Mouse (Mus musculus) embryonic facial prominence, embryonic 15.5 days (tissue): ENCODE measurements around the gene Gm20388. TPM values are rescaled to one million over a fixed set of nuclear protein-coding genes. Genes with fewer than 3 reads are reported as not detected.

Experiments used
- ATAC-seq: fragments of 200-750 bp; cut with Nextera tagmentation; 2 replicates; pipeline ENCODE4 v1.8.0; 2017; ENCODE audit warnings: low read depth, moderate TSS enrichment; ENCODE audit not compliant: insufficient number of reproducible peaks, low FRiP score, low TSS enrichment
- H3K27ac ChIP-seq: fragments of 300-500 bp; sonication (generic); replicated peaks from 2 replicates; pipeline ENCODE4 v1.5.1; 2015; ENCODE audit warnings: mild to moderate bottlenecking, inconsistent platforms
- H3K27me3 ChIP-seq: fragments of 300-500 bp; sonication (generic); 2 replicates; pipeline ENCODE4 v1.6.1; 2015; ENCODE audit warnings: inconsistent platforms
- H3K36me3 ChIP-seq: fragments of 300-500 bp; sonication (generic); 2 replicates; pipeline ENCODE4 v1.6.1; 2015; ENCODE audit warnings: mild to moderate bottlenecking, inconsistent platforms
- H3K4me1 ChIP-seq: fragments of 300-500 bp; sonication (generic); 2 replicates; pipeline ENCODE4 v1.6.1; 2015; ENCODE audit warnings: inconsistent platforms
- H3K4me2 ChIP-seq: fragments of 300-500 bp; sonication (generic); replicated peaks from 2 replicates; pipeline ENCODE4 v1.6.1; 2015; ENCODE audit warnings: mild to moderate bottlenecking, inconsistent platforms
- H3K4me3 ChIP-seq: fragments of 300-500 bp; sonication (generic); replicated peaks from 2 replicates; pipeline ENCODE4 v1.5.1; 2015; ENCODE audit warnings: mild to moderate bottlenecking, inconsistent platforms
- H3K9ac ChIP-seq: fragments of 300-500 bp; sonication (generic); 2 replicates; pipeline ENCODE4 v1.6.1; 2015; ENCODE audit warnings: inconsistent platforms
- H3K9me3 ChIP-seq: fragments of 300-500 bp; sonication (generic); replicated peaks from 2 replicates; pipeline ENCODE4 v1.6.1; 2016; ENCODE audit warnings: inconsistent platforms
- WGBS: fragments of 180-500 bp; shearing (Covaris S2); methylation state at CpG from one replicate; pipeline ENCODE4 v1.1.7; 2015; 5-methylcytosine and 5-hydroxymethylcytosine counted together
- polyA plus RNA-seq: library from polyadenylated mRNA; unstranded; fragments of >200 nt; fragmentation: Nextera tagmentation; extraction: Ambion mirVana; gene quantifications from 2 replicates; pipeline ENCODE4 v1.2.1, GENCODE M21; 2015

Gene Gm20388
- polyA plus RNA-seq, 1 experiment from 2014 or later: 8.0 TPM

DNA sequence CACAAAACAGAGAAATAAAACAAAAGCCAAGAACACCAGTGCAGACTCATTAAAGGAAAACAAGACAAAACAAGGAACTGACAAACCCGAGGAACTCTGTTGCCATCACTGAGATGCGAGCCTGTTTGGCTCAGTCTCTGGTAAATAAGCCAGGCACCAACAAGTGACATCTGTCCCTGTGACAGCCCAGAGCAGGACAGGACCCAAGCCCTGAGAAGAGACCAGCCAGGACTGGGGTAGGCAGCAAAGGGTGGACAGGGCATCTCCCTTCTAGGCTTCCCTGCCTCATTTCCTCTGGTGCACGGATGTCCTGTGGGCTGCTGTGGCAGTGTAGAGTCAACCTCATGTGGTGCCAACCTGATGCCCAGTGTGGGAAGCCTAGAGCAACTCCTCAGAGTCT lies 2752.5 kb downstream of the Gm20388 start:
- ATAC-seq: no peak
- Histone ChIP-seq H3K36me3 (no peaks in the 10 kb centered on the region), H3K4me1 (peaks cover 90% of the 10 kb centered on the region), H3K27ac (0 out of 2 replicates have a peak overlapping the region, but pooled peaks have one; percentile 12), H3K27me3 (no peaks in the 10 kb centered on the region), H3K4me2 (no peak overlapping the region), H3K9me3 (no peaks in the 10 kb centered on the region), H3K4me3 (no peak overlapping the region), H3K9ac (no peak overlapping the region)
- 54% methylated on average over 3 of the region's 3 CpGs for WGBS

DNA sequence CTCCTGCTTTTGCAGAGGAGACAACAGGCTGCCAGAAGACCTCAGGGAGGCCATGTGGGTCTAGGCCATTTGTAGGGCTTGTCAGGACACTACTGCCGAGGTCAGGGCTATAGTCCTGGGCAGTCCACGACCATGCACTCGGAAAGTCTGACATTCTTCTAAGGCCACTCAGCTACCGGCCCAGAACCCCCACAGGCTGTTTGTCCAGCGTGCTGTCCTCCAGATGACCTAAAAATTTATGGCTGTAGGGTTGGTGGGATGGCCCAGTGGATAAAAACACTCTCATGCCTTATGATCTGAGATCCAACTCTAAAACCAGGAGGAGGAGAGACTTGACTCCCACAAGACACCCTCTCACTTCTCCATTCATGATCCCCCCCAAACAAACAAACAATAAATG lies 2753.0 kb downstream of the Gm20388 start:
- ATAC-seq: no peak
- Histone ChIP-seq H3K4me3 (no peak overlapping the region), H3K36me3 (no peaks in the 10 kb centered on the region), H3K9ac (no peak overlapping the region), H3K27me3 (no peaks in the 10 kb centered on the region), H3K27ac (no peak overlapping the region), H3K9me3 (no peaks in the 10 kb centered on the region), H3K4me1 (peaks cover 84% of the 10 kb centered on the region), H3K4me2 (no peak overlapping the region)
- WGBS: 69% methylated on average over 5 of the region's 5 CpGs

DNA sequence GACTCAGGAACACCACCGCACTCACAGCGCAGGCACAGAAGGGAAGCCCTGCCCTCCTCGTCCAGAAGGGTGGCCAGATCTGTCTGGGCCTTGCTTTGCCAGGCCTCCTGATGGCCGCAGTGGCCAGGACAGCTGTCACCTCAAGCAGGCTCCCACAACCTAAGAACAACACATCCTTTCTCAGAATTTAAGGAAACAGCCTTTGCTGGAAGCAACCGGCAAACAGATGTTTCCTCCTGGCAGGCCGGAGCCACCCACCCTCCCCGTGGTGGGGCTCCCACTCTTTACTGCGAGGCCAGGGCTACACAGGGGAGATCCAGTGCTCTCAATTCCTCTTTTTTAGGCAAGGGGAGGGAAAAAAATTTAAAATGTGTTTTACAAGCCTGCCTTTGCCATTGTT lies 2754.6 kb downstream of the Gm20388 start:
- no peaks in the 10 kb centered on the region for H3K36me3 ChIP-seq
- 21% methylated on average over 8 of the region's 8 CpGs for WGBS
- H3K27ac ChIP-seq: peak overlapping the region; percentile 79
- H3K4me1 ChIP-seq: peaks cover 73% of the 10 kb centered on the region
- no peak overlapping the region for H3K4me3 ChIP-seq
- no peak; the same call in 1 of the 2 replicates for ATAC-seq
- no peak overlapping the region for H3K9ac ChIP-seq
- peak overlapping the region; percentile 26 for H3K4me2 ChIP-seq
- no peaks in the 10 kb centered on the region for H3K9me3 ChIP-seq
- H3K27me3 ChIP-seq: peaks cover 3% of the 10 kb centered on the region

DNA sequence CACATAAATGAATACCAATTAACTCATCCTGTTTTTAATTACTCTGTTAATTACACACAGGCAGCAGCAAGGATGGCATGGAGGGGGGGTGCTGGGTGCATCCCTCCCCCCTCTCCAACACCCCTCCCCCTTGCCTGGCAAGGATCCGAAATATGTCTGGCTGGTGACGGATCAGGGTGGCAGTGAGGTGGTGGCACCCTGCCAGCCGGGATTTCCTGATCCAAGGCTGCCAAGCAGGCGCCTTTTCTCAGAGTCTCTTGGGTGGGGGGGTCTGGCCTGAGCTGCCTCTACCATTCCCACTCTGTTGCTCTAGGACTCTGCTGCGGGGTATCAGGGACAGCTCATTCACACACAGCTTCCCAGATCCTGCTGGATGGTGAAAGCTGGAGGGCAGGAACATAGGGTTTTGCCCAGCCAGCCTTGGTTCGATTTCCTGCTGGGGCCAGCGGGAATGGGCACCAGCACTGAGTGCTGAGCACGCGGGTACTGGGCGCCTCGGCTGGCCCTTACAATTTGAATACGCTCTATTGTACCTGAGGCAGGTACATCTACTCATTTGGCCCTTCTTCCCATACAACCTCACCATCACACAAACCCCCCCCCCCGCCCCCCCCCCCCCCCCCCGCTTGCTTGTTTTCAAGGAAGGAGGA lies 2755.2 kb downstream of the Gm20388 start:
- peak overlapping the region; percentile 26 for H3K4me2 ChIP-seq
- no peak overlapping the region for H3K9ac ChIP-seq
- no peak overlapping the region for H3K4me3 ChIP-seq
- H3K36me3 ChIP-seq: no peaks in the 10 kb centered on the region
- 42% methylated on average over 12 of the region's 14 CpGs for WGBS
- peak; percentile 27; the same call in 1 of the 2 replicates for ATAC-seq
- H3K9me3 ChIP-seq: no peaks in the 10 kb centered on the region
- peaks cover 9% of the 10 kb centered on the region for H3K27me3 ChIP-seq
- H3K27ac ChIP-seq: peak overlapping the region; percentile 79
- peaks cover 71% of the 10 kb centered on the region for H3K4me1 ChIP-seq

DNA sequence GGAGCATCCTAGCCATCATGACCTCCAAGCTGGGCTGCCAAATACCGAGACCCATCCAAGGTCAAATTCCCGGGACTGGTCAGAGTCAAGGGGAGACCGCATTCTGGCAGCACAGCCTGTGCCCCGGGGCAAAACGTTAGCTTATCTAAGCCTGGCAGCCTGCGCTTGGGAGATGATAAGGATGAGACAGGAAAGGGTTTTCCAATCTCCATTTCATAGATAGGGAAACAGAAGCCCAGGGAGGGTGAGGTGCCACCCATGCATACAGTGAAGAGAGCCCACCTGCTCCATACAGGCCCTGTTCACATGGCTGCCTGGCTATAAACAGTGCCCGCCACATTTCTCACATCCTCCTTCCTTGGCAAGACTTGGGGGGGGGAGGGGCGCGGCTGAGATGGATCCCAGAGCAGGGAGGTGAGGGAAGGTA lies 2755.7 kb downstream of the Gm20388 start:
- H3K9ac ChIP-seq: no peak overlapping the region
- H3K4me3 ChIP-seq: no peak overlapping the region
- ATAC-seq: no peak
- no peaks in the 10 kb centered on the region for H3K9me3 ChIP-seq
- no peaks in the 10 kb centered on the region for H3K36me3 ChIP-seq
- H3K4me1 ChIP-seq: peaks cover 66% of the 10 kb centered on the region
- H3K27ac ChIP-seq: peak overlapping the region; percentile 25; the same call in 1 of the 2 replicates
- 39% methylated on average over 9 of the region's 9 CpGs for WGBS
- H3K4me2 ChIP-seq: no peak overlapping the region
- peaks cover 14% of the 10 kb centered on the region for H3K27me3 ChIP-seq

DNA sequence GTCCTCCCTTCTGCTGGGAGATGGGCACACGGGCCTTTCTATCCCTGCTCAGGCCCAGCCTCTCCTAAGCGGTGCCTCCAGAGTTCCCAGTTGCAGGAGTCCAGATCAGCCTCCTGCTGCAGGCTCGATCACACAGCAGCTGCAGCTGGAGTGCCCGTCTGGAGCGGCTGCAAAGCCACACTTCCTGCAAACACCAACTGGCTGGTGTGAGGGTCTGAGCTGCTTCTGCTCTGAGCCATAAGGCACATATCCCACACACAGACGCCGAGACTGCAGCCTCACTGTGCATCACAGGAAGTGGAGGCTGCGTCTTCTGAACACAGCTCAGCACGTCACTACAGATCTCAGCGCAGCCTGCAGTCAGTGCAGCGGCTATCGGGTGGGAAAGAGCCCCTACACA lies 2756.2 kb downstream of the Gm20388 start:
- H3K9me3 ChIP-seq: no peaks in the 10 kb centered on the region
- H3K27ac ChIP-seq: peak overlapping the region; percentile 25
- no peaks in the 10 kb centered on the region for H3K36me3 ChIP-seq
- no peak for ATAC-seq
- no peak overlapping the region for H3K9ac ChIP-seq
- peaks cover 61% of the 10 kb centered on the region for H3K4me1 ChIP-seq
- WGBS: 46% methylated on average over 12 of the region's 12 CpGs
- H3K4me2 ChIP-seq: no peak overlapping the region
- peaks cover 19% of the 10 kb centered on the region for H3K27me3 ChIP-seq
- H3K4me3 ChIP-seq: no peak overlapping the region

DNA sequence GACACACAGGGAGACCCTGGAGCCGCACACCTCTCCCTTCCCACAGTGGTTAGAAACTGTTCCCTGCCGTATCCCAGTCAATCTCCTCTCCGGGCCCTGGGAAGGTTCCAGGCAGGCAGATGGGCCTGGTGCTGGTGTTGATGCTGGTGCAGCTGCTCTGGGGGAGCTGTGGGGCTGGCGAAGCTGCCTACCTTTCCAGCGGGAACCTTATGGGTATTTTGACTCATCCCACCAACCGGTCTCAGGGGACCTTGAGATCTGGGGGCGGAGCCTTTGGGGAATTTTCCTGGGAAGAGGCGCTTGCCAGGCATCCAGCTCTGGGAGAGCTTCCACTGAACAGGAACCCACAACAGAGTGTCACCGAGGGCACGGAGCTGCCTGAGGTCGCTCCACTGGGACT lies 2757.2 kb downstream of the Gm20388 start:
- WGBS: 76% methylated on average over 11 of the region's 11 CpGs
- H3K27me3 ChIP-seq: peaks cover 29% of the 10 kb centered on the region
- no peak overlapping the region for H3K4me3 ChIP-seq
- H3K36me3 ChIP-seq: no peaks in the 10 kb centered on the region
- no peaks in the 10 kb centered on the region for H3K9me3 ChIP-seq
- H3K9ac ChIP-seq: no peak overlapping the region
- no peak overlapping the region for H3K27ac ChIP-seq
- no peak overlapping the region for H3K4me2 ChIP-seq
- ATAC-seq: no peak
- peaks cover 51% of the 10 kb centered on the region for H3K4me1 ChIP-seq

DNA sequence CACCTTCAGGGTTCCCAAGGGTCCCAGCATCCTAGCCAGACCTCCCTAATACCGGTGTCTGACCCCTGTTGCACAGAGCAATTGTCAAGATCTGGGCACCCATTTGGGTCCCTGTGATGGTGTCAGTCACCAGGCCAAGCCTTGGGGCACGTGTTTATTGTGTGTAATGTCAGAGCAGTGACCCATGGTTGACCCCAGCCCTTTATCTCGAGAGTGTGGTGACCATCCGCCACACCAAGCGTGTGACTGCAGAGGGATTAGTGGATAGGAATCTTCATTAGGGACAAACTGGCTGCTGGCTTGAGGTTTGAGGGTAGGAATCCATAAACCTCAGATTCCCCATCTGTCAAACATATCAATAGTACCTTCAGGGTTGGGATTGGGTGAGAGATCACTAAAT lies 2758.7 kb downstream of the Gm20388 start:
- Histone ChIP-seq H3K4me1 (peaks cover 36% of the 10 kb centered on the region), H3K4me3 (no peak overlapping the region), H3K9me3 (no peaks in the 10 kb centered on the region), H3K27ac (no peak overlapping the region), H3K4me2 (no peak overlapping the region), H3K9ac (no peak overlapping the region), H3K36me3 (no peaks in the 10 kb centered on the region), H3K27me3 (peaks cover 42% of the 10 kb centered on the region)
- ATAC-seq: no peak
- 56% methylated on average over 5 of the region's 5 CpGs for WGBS

DNA sequence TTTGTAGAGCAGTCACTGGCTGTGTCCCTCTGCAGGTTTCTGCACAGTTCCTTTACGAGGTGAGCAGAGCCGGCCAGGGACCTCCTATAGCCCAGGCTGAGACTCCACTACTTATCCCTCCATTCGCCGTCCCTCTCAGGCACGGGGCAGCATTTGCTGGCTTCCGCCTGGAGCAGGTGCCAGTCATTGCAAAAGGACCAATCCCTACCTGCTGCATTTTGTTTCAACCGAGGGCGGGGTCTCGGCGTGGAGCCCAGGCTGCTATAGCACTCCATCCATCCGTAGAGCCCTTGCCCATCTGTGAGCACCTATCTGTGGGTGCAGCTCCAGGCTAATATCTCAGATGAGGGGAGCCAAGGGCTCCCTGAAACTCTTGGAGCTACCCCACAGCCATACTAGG lies 2759.4 kb downstream of the Gm20388 start:
- Histone ChIP-seq H3K4me2 (no peak overlapping the region), H3K9me3 (no peaks in the 10 kb centered on the region), H3K4me3 (no peak overlapping the region), H3K27ac (no peak overlapping the region), H3K36me3 (no peaks in the 10 kb centered on the region), H3K4me1 (peaks cover 29% of the 10 kb centered on the region), H3K9ac (no peak overlapping the region), H3K27me3 (peaks cover 46% of the 10 kb centered on the region)
- 28% methylated on average over 11 of the region's 11 CpGs for WGBS
- ATAC-seq: no peak

DNA sequence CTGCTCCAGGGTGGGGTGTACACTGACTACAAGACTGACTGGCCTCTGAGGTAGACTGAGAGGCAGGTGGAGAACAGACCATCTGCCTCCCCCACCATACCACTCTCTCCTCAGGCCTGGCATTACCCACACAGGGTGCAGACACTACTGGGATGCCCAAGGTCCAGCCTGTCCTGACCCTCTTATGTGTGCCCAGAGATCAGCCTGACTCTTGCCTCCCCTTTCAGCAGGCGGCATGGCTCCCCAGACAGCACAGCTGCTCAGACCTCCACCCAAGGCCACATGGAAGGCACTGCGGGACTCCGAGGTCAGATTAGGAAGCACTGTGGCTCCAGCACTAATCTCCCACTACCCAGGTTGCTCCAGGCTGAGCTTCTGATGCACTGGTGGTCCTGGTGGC lies 2760.1 kb downstream of the Gm20388 start:
- H3K27ac ChIP-seq: no peak overlapping the region
- no peak overlapping the region for H3K9ac ChIP-seq
- peaks cover 50% of the 10 kb centered on the region for H3K27me3 ChIP-seq
- no peaks in the 10 kb centered on the region for H3K9me3 ChIP-seq
- WGBS: 76% methylated on average over 3 of the region's 3 CpGs
- no peaks in the 10 kb centered on the region for H3K36me3 ChIP-seq
- ATAC-seq: no peak
- no peak overlapping the region for H3K4me2 ChIP-seq
- peaks cover 28% of the 10 kb centered on the region for H3K4me1 ChIP-seq
- no peak overlapping the region for H3K4me3 ChIP-seq

DNA sequence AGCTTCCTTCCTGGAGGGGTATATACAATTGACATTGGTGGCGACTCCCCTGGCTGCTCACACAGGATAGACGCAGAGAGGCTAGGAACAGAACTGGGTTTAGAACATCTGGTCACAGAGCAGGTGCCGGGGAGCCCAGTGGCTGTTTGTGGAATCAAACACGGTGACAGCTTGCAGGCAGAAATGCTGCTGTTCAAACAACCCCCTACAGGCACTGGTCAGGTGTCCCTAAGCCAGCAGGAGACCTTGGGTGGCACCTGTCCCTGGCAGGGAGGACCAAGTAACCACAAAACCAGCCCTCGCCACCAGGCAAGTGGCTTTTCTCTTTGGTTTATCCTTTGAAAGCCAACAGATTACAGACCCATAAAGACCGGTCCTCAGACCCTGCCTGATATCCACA lies 2761.3 kb downstream of the Gm20388 start:
- no peak overlapping the region for H3K4me3 ChIP-seq
- no peak overlapping the region for H3K4me2 ChIP-seq
- H3K4me1 ChIP-seq: peaks cover 27% of the 10 kb centered on the region
- no peak overlapping the region for H3K27ac ChIP-seq
- WGBS: 58% methylated on average over 6 of the region's 6 CpGs
- no peaks in the 10 kb centered on the region for H3K9me3 ChIP-seq
- peaks cover 62% of the 10 kb centered on the region for H3K27me3 ChIP-seq
- H3K36me3 ChIP-seq: no peaks in the 10 kb centered on the region
- H3K9ac ChIP-seq: no peak overlapping the region
- ATAC-seq: no peak

DNA sequence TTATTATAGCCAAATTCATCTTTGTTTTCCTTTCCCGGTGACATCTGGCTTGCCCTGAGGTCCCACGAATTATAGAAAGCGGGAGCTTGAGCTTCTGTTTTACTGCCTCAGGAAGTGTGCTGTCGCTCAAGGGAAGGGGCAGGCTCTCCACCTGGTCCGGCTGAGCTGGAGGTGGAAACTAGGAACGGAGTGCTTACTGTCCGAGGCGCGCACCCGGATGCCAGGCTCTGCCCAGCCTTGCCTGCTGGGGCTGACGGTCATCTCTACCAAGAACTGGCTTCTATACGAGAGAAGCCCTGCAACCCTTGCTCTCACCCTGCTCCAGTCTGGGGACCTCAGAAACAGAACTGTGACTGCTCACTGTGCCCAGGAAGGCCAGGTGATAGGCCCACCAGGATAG lies 2763.3 kb downstream of the Gm20388 start:
- WGBS: 68% methylated on average over 12 of the region's 12 CpGs
- Histone ChIP-seq H3K27me3 (peaks cover 78% of the 10 kb centered on the region), H3K4me3 (no peak overlapping the region), H3K4me2 (no peak overlapping the region), H3K4me1 (peaks cover 41% of the 10 kb centered on the region), H3K36me3 (no peaks in the 10 kb centered on the region), H3K9me3 (no peaks in the 10 kb centered on the region), H3K9ac (no peak overlapping the region), H3K27ac (no peak overlapping the region)
- no peak for ATAC-seq
